Mouse (Mus musculus) embryonic fibroblast, embryonic 13.5 days (primary cell): ENCODE results near the gene Cacng6. TPM values are rescaled to one million over a fixed set of nuclear protein-coding genes. Genes with fewer than 3 reads are reported as not detected.

ENCODE experiments used
- H3K27ac ChIP-seq: 2 replicates; pipeline ENCODE4 v1.5.1; 2012; ENCODE audit warnings: low read length, control low read depth, inconsistent platforms; ENCODE audit not compliant: insufficient read depth
- H3K4me1 ChIP-seq: 2 replicates; pipeline ENCODE4 v1.6.1; 2011; ENCODE audit warnings: low read length; ENCODE audit not compliant: control insufficient read depth, insufficient read depth
- H3K4me3 ChIP-seq: 2 replicates; pipeline ENCODE4 v1.5.1; 2011; ENCODE audit warnings: mild to moderate bottlenecking, control low read depth, low read length; ENCODE audit not compliant: insufficient read depth
- CTCF ChIP-seq: IDR thresholded peaks from 2 replicates; pipeline ENCODE4 v1.5.1; 2011; ENCODE audit warnings: mild to moderate bottlenecking, control low read depth, low read length, moderate library complexity, borderline replicate concordance; ENCODE audit not compliant: insufficient read depth
- POLR2A ChIP-seq: IDR thresholded peaks from 2 replicates; pipeline ENCODE4 v1.6.1; 2011; ENCODE audit warnings: low read depth, mild to moderate bottlenecking, control low read depth, low read length, moderate library complexity
- polyA plus RNA-seq: library from polyadenylated mRNA; stranded (reverse); fragments of >200 nt; gene quantifications from 2 replicates; pipeline ENCODE4 v1.2.4, GENCODE M21; 2011; ENCODE audit warnings: low read depth; ENCODE audit not compliant: missing spikeins, insufficient read length

Cacng6 gene
- polyA plus RNA-seq, 1 experiment: not detected

GRCm38 (mm10) chr7:3481948-3482608 lies 58.1 kb downstream of the Cacng6 start:
- H3K4me3 ChIP-seq: no peak overlapping the region
- H3K4me1 ChIP-seq: no peaks in the 10 kb centered on the region
- no peak for TF ChIP-seq POLR2A
- no peak for TF ChIP-seq CTCF
- H3K27ac ChIP-seq: no peak overlapping the region

Other genes starting within 250 kb of the Cacng6 start
- gene Nlrp12, start 174.5 kb upstream of the Cacng6 start, polyA plus RNA-seq: not detected in 2 replicates
- 469 and 684 TPM in 2 replicates for gene Myadm, start 135.1 kb upstream of the Cacng6 start, polyA plus RNA-seq
- gene Prkcg, start 135.0 kb upstream of the Cacng6 start, polyA plus RNA-seq: 0.60 and 0.89 TPM in 2 replicates
- 62.4 and 63.7 TPM in 2 replicates for gene Cacng7, start 91.2 kb upstream of the Cacng6 start, polyA plus RNA-seq
- 3.7 and 4.1 TPM in 2 replicates for gene Cacng8, start 33.5 kb upstream of the Cacng6 start, polyA plus RNA-seq
- 0.43 TPM in 1 of 2 replicates, not detected in the other for gene Tarm1, start 78.4 kb downstream of the Cacng6 start, polyA plus RNA-seq
- 0.37 TPM in 1 of 2 replicates, not detected in the other for gene Oscar, start 192.0 kb downstream of the Cacng6 start, polyA plus RNA-seq
- 386 and 396 TPM in 2 replicates for gene Ndufa3, start 193.2 kb downstream of the Cacng6 start, polyA plus RNA-seq
- gene Tfpt, start 205.7 kb downstream of the Cacng6 start, polyA plus RNA-seq: 13.7 and 17.3 TPM in 2 replicates
- 42.2 and 51.8 TPM in 2 replicates for gene Prpf31, start 205.8 kb downstream of the Cacng6 start, polyA plus RNA-seq
- gene Cnot3, start 221.1 kb downstream of the Cacng6 start, polyA plus RNA-seq: 68.8 and 82.0 TPM in 2 replicates
- gene Leng1, start 241.6 kb downstream of the Cacng6 start, polyA plus RNA-seq: 8.0 and 9.8 TPM in 2 replicates